Mouse (Mus musculus): ENCODE measurements around the gene Aqp12.
"Not testable (repeated sequence)": the region's sequence is repeated elsewhere in the genome, so short reads cannot be mapped to it uniquely, and the experiment has no call there.

Aqp12 gene

DNA sequence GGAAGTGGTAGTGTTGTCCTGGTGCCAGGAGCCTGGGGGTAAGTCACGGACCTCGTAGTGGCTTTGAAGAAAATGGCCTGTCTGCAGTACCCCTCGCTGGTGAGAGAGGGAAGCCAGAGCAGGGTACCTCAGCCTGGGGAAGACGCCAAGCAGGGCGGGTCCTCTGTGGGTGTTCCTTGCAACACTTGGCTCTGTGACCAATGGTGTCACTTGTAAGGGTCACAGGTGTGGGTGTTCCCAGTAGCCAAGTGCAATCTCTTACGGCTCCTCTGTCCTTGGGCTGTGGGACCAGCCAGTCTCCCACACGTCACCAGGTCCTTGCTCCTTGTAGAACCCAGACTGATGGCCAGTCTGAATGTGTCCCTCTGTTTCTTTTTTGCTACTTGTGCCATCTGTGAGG lies at the start of gene Aqp12:
Gene Aqp12, plus strand, starts transcription at position 274 of the 400 bp plus-strand sequence.
- DNase-seq (ENCODE audit: extremely low read depth, low read depth): no peak

DNA sequence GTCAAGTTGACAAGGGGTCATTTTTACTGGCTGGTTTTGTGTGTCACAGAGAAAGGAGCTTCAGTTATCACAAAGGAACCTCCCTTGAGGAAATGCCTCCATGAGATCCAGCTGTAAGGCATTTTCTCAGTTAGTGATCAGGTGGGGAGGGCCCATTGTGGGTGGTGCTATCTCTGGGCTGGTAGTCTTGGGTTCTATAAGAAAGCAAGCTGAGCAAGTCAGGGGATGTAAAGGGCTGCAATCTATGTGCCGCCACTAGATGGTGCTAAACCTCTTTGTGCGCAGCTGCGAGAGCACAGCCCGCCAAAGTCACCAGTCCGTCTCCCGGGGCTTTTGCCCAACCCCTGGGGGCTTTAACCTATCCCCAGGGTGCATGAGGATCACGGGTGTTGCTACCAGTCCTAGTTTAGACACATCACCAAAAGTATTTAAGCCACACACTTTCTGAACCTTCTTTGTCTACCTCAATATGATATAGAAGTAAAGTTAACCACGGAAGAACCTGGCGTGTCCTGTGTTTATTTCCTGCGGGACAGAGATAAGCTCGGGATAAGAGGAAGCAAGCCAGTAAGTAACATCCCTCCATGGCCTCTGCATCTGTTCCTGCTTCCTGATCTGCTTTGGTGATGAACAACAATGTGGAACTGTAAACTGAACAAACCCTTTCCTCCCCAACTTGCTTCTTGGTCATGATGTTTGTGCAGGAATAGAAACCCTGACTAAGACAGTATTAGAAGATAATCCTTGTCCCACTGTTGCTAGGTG lies 49.4 kb upstream of the Aqp12 start:
- peak; percentile 47 for DNase-seq (ENCODE audit: extremely low read depth, low read depth)

DNA sequence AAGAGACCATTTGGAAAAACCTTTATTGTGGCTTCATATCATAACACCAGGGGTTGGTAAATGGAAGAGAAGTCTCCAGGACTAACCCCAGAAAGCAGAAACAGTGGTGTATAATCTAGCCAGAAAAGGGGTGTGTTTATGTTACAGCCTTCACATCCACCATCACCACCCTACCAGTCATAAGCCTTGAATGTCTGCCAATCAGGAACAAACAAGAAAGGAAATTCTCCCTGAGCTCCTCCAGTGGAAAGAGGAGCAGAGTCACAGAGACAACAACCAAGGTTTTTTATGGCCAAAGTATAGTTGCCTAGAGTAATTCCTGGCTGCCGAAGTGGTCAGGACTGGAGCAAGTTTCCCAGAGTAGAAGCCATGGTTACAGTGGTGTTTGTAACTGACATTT lies 47.1 kb upstream of the Aqp12 start:
- DNase-seq (ENCODE audit: extremely low read depth, low read depth): no peak

- DNase-seq (ENCODE audit: extremely low read depth, low read depth): not testable (repeated sequence)
These were observed 35.3 kb upstream of the Aqp12 start for GRCm38 (mm10) chr1:92970791-92971190.

GRCm38 (mm10) chr1:92971879-92972795 lies 34.0 kb upstream of the Aqp12 start:
- no peak for DNase-seq (ENCODE audit: extremely low read depth, low read depth)

GRCm38 (mm10) chr1:92972854-92973253 lies 33.3 kb upstream of the Aqp12 start:
- peak; percentile 58 for DNase-seq (ENCODE audit: extremely low read depth, low read depth)

GRCm38 (mm10) chr1:92976141-92976566 lies 30.0 kb upstream of the Aqp12 start:
- DNase-seq (ENCODE audit: extremely low read depth, low read depth): no peak

GRCm38 (mm10) chr1:92978645-92979044 lies 27.5 kb upstream of the Aqp12 start:
- no peak for DNase-seq (ENCODE audit: extremely low read depth, low read depth)

DNA sequence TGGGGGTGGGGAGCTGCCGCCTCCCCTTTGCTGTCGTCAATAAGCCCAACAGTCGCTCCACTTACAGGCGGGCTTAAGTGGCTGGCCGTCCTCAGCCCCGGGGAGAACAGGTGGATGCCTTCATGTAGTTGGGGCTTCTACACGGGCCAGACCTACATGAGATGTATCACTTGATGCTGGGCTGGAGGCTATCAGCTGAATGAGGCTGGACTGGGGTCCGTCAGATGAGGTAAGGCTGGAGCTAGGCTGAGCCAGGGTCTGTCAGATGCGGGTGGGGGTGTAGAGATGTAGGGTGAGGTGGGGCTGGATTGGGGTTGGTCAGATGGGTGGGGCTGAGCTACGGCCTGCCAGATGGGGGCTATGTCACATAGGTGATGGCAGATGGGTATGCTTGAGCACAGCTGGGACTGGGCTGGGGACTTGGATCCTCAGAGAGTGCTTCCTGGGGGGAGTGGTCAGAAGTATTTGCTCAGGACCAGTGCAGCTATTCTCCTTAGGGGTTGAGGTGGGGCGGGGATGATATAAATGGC lies 27.0 kb upstream of the Aqp12 start:
- DNase-seq (ENCODE audit: extremely low read depth, low read depth): no peak

DNA sequence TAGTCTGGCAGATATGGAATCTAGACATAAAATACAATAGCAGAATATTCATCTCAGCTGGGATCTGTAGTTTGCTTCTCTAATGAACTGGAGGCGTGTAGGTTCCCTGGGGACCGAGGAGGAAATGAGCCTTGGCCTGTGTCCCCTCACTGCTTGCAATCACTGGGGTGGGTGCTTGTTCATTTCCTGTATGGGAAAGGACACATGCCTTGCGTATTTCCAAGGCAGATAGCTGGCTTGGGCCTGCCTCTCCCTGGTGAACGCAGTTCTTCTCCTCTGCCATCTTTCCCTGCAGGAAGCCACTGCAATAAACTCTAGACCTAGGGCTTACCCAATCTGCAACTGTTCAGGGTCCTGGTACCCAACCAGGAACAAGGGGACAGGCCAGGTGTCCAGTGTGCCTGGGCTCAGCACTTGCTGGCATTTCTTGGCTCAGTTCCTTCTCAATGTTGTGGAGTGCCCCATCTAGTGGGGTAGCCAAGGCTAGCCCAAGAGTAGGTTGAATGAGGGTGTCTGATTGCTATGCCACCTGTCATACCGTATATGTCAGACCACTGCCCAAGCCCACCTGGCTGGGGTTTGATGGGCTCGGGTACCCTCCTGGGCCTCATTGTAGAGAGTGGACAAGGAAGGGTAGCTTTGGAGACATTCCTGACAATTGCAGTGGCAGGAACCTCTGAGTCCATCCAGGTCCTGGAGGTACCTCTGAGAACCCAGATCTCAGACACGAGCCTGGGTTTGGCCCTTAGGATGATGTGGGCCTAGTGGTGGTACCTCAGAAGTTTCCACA lies 24.9 kb upstream of the Aqp12 start:
- DNase-seq (ENCODE audit: extremely low read depth, low read depth): no peak

DNA sequence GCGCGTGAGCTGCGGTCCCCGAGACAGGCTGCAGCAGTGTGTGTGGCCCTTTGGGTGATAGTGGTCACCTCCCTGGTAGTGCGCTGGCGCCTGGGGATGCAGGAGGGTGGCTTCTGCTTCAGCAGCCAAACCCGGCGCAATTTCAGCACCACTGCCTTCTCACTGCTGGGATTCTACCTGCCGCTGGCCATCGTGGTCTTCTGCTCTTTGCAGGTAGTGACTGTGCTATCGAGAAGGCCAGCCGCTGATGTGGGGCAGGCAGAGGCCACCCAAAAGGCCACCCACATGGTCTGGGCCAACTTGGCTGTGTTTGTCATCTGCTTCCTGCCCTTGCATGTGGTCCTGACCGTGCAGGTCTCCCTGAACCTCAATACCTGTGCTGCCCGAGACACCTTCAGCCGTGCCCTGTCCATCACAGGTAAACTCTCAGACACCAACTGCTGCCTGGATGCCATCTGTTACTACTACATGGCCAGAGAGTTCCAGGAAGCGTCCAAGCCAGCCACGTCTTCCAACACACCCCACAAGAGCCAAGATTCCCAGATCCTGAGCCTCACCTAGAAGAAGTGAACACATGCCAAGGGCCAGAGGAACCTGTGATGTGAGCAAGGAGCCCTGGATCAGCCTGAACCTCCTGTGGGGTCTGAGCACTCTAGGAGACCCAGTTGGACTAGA lies 23.1 kb upstream of the Aqp12 start:
- DNase-seq (ENCODE audit: extremely low read depth, low read depth): no peak

DNA sequence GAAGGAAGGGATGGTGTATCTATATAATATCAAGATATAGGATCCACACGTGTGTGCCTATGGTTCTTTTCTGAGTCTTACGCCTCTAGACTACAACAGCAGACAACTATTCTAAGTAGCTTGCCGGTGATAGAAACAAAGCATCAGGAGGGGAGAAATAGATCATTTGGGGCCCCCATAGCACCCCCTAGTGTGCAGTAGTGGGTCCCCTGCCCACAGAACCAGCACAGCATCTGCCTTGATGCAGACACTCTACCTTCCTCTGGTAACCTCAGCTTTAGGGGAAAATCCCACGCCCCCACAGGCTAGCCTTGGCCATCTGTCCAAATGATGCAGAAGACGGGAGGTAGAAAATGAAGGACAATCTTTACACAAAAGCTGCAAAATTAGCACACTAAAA lies 21.1 kb upstream of the Aqp12 start:
- DNase-seq (ENCODE audit: extremely low read depth, low read depth): no peak

DNA sequence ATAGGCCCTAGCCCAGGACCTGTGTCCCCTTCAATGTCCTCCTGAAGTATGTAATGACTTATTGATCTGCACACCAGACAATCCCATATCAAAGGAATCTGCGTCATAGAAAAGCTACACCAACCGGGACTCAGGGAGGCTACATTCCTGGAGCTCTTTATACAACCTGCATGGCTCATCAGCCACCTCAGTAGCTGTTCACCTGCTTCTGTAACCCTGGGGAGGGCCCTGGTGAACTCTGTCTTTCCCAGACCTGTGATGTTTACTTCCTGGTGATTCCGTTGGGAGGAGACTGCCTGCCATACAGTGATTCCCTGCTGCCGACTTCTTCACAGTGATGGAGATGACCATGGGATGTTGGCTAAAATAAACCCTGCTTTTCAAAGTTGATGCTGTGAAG lies 17.2 kb upstream of the Aqp12 start:
- no peak for DNase-seq (ENCODE audit: extremely low read depth, low read depth)

- DNase-seq (ENCODE audit: extremely low read depth, low read depth): no peak
These were observed 16.2 kb upstream of the Aqp12 start for GRCm38 (mm10) chr1:92989891-92990290.

- no peak for DNase-seq (ENCODE audit: extremely low read depth, low read depth)
These were observed 13.8 kb upstream of the Aqp12 start for GRCm38 (mm10) chr1:92992214-92992855.

GRCm38 (mm10) chr1:92992880-92993279 lies 13.3 kb upstream of the Aqp12 start:
- no peak for DNase-seq (ENCODE audit: extremely low read depth, low read depth)

- DNase-seq (ENCODE audit: extremely low read depth, low read depth): no peak
These were observed 3.1 kb downstream of the Aqp12 start for GRCm38 (mm10) chr1:93009196-93009595.

GRCm38 (mm10) chr1:93010731-93011130 lies 4.6 kb downstream of the Aqp12 start:
- no peak for DNase-seq (ENCODE audit: extremely low read depth, low read depth)

DNA sequence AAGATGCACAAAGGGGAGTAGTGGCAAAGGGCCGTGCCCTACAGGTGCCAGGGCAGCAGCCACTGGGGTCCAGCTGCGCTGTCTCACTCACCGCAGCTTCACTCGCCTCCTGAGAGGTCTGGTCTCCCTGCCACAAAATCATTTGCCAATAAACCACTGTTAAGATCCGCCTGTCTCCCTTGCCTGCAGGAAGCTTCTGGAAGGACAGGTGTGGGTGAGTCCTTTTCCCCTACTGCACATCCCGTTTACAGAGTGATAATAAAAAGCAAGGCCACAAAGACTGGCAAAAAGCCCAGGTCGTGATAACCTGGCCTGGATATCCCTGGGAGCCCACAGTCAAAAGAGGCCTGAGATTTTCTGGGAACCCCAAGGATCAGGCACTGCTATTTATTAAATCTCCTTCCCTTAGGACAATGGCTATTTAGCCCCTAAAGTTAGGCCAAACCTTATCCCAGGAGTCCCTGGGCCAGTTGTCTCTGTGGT lies 6.0 kb downstream of the Aqp12 start:
- DNase-seq (ENCODE audit: extremely low read depth, low read depth): no peak

GRCm38 (mm10) chr1:93013367-93013766 lies 7.2 kb downstream of the Aqp12 start:
- DNase-seq (ENCODE audit: extremely low read depth, low read depth): no peak
